Mouse (Mus musculus) forebrain, embryonic 11.5 days (tissue): ENCODE measurements around the gene Map3k4. TPM values are rescaled to one million over a fixed set of nuclear protein-coding genes. Genes with fewer than 3 reads are reported as not detected.
"Not testable (repeated sequence)": the region's sequence is repeated elsewhere in the genome, so short reads cannot be mapped to it uniquely, and the experiment has no call there.

ENCODE experiments used
- ATAC-seq: fragments of 200-750 bp; cut with Nextera tagmentation; replicated peaks from 2 replicates; pipeline ENCODE4 v1.8.0; 2017; ENCODE audit warnings: moderate TSS enrichment; ENCODE audit not compliant: low FRiP score
- DNase-seq: peaks from one replicate; pipeline ENCODE4 v3.0.0-alpha.2; 2017; ENCODE audit warnings: low spot score
- H3K27ac ChIP-seq: fragments of 300-500 bp; sonication (generic); 2 replicates; pipeline ENCODE4 v1.5.1; 2014; ENCODE audit warnings: low read depth, low read length
- H3K27me3 ChIP-seq: fragments of 300-500 bp; sonication (generic); 2 replicates; pipeline ENCODE4 v1.6.1; 2014; ENCODE audit warnings: mild to moderate bottlenecking, low read length, mixed read lengths; ENCODE audit not compliant: control insufficient read depth, insufficient read depth
- H3K36me3 ChIP-seq: fragments of 300-500 bp; sonication (generic); 2 replicates; pipeline ENCODE4 v1.6.1; 2014; ENCODE audit warnings: mild to moderate bottlenecking, low read length, moderate library complexity, mixed read lengths; ENCODE audit not compliant: control insufficient read depth, insufficient read depth
- H3K4me1 ChIP-seq: fragments of 300-500 bp; sonication (generic); replicated peaks from 2 replicates; pipeline ENCODE4 v1.6.1; 2014; ENCODE audit warnings: low read length, mixed read lengths; ENCODE audit not compliant: control insufficient read depth, insufficient read depth
- H3K4me2 ChIP-seq: fragments of 300-500 bp; sonication (generic); 2 replicates; pipeline ENCODE4 v1.6.1; 2014; ENCODE audit warnings: low read depth, mild to moderate bottlenecking, low read length, moderate library complexity, mixed read lengths; ENCODE audit not compliant: severe bottlenecking
- H3K4me3 ChIP-seq: fragments of 300-500 bp; sonication (generic); 2 replicates; pipeline ENCODE4 v1.5.1; 2014; ENCODE audit warnings: low read depth, low read length
- H3K9ac ChIP-seq: fragments of 300-500 bp; sonication (generic); 2 replicates; pipeline ENCODE4 v1.6.1; 2014; ENCODE audit warnings: low read length
- H3K9me3 ChIP-seq: fragments of 300-500 bp; sonication (generic); 2 replicates; pipeline ENCODE4 v1.6.1; 2016; ENCODE audit warnings: low read length, mixed read lengths; ENCODE audit not compliant: control insufficient read depth
- WGBS: fragments of 180-500 bp; shearing (Covaris S2); extraction: QIAGEN DNeasy Blood & Tissue Kit; methylation state at CpG from one replicate; pipeline ENCODE4 v1.1.7; 2014; 5-methylcytosine and 5-hydroxymethylcytosine counted together
- polyA plus RNA-seq: library from polyadenylated mRNA; unstranded; fragments of >200 nt; fragmentation: Nextera tagmentation; extraction: Ambion mirVana; gene quantifications from 2 replicates; pipeline ENCODE4 v1.2.1, GENCODE M21; 2014

Gene Map3k4
- polyA plus RNA-seq, 1 experiment from 2014 or later: 49.5 TPM

- ATAC-seq (no peak), DNase-seq (no peak)
- Histone ChIP-seq H3K27ac (no peak overlapping the region), H3K4me2 (no peak overlapping the region), H3K4me1 (no peaks in the 10 kb centered on the region), H3K9me3 (no peaks in the 10 kb centered on the region), H3K36me3 (no peaks in the 10 kb centered on the region), H3K4me3 (no peak overlapping the region), H3K9ac (no peak overlapping the region), H3K27me3 (no peaks in the 10 kb centered on the region)
- WGBS: 89% methylated on average over 7 of the region's 7 CpGs
Observed at GRCm38 (mm10) chr17:12299371-12299770, 19.2 kb downstream of the Map3k4 start.

DNA sequence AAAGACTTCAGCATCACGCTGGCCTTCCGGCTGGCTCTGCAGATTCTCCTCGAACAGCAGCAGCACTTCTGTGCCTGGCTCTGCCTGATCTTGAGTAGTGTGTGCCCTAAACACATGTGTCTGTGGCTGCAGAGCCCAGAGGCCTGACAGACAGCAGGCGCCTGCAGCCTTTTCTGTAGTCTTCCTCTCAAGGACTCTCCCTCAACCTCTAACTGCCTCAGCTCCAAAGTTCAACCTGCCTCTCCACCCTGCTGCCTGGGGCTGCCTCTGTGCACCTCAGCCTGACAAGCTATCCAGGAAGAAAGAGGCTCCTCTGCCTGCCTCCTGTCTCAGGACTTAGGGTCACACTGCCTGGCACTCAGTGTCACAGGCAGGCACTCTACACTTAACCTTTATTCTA lies 20.6 kb downstream of the Map3k4 start:
- Histone ChIP-seq H3K4me1 (no peaks in the 10 kb centered on the region), H3K4me3 (no peak overlapping the region), H3K4me2 (no peak overlapping the region), H3K27ac (no peak overlapping the region), H3K27me3 (no peaks in the 10 kb centered on the region), H3K36me3 (no peaks in the 10 kb centered on the region), H3K9ac (no peak overlapping the region), H3K9me3 (no peaks in the 10 kb centered on the region)
- DNase-seq: no peak
- WGBS: 83% methylated on average over 4 of the region's 4 CpGs
- no peak for ATAC-seq

DNA sequence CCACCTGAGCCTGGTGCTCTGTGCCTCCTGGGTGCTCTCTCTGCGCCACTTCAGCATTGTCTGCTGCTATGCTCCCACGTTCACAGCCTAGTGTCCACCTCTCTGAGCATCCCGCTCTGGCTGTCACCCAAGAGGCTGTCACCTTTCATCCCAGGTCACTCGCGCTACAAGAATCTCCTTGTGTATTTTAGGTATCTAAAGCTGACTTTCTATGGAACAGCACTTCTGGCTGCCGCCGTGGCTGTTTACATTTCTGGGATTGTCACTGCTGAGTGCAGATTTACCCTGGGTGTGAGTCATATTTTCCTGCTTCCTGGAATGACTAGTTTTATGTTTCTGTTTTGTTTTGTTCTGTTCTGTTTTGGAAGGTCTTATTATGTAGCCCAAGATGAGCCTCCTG lies 21.3 kb downstream of the Map3k4 start:
- 93% methylated on average over 7 of the region's 7 CpGs for WGBS
- Histone ChIP-seq H3K4me2 (no peak overlapping the region), H3K27ac (no peak overlapping the region), H3K36me3 (no peaks in the 10 kb centered on the region), H3K4me1 (no peaks in the 10 kb centered on the region), H3K9me3 (no peaks in the 10 kb centered on the region), H3K27me3 (no peaks in the 10 kb centered on the region), H3K9ac (no peak overlapping the region), H3K4me3 (no peak overlapping the region)
- DNase-seq (no peak), ATAC-seq (no peak)

- H3K27me3 ChIP-seq, H3K36me3 ChIP-seq, ATAC-seq, H3K9me3 ChIP-seq, H3K4me1 ChIP-seq, H3K4me3 ChIP-seq, H3K27ac ChIP-seq, H3K9ac ChIP-seq, H3K4me2 ChIP-seq: not testable (repeated sequence)
- WGBS: 92% methylated on average over 5 of the region's 5 CpGs
- peak; percentile 29 for DNase-seq
Observed at GRCm38 (mm10) chr17:12295926-12296325, 22.7 kb downstream of the Map3k4 start.

DNA sequence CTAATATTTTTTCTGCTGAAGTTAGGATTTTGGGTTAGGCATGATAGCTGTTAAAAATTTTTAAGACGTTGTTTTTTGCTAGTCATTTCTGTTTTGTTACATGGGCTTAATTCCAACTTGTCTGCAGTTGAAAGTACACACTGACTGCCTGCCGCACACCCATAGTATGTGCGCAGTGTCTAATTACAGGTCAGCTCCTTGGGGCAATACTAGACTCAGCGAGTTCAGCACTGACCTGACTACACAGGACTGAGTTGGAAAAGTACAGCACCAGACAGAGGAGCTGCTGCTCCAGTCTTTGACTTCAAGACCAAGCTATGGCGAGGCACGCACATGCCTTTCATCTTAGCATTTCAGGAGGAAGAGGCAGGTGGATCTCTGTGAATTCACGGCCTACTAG lies 24.2 kb downstream of the Map3k4 start:
- Histone ChIP-seq H3K4me1 (no peaks in the 10 kb centered on the region; the same call in 1 of the 2 replicates), H3K4me3 (no peak overlapping the region), H3K9ac (no peak overlapping the region), H3K9me3 (no peaks in the 10 kb centered on the region), H3K27ac (no peak overlapping the region), H3K27me3 (no peaks in the 10 kb centered on the region), H3K4me2 (no peak overlapping the region), H3K36me3 (no peaks in the 10 kb centered on the region)
- DNase-seq (no peak), ATAC-seq (no peak)
- WGBS: 90% methylated on average over 7 of the region's 7 CpGs

DNA sequence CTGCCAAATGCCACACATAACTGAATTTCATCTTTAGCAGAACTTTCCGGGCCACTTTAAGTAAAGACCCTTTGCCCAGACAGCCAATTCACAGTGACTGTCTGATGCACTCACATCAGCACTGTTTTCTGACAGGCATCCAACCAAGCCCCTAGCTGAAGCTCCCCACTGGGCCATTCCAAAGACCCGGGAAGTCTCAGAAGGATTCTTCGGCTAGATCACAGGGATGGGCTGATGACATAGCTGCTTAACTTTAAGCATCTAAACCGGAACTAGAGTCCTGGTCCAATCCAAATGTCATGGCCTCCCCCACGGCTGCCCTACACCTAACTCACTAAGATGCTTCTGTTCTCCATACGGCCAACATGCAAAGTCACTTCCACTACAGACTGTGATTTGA lies 25.0 kb downstream of the Map3k4 start:
- no peak for ATAC-seq
- Histone ChIP-seq H3K4me3 (no peak overlapping the region), H3K36me3 (no peaks in the 10 kb centered on the region)

DNA sequence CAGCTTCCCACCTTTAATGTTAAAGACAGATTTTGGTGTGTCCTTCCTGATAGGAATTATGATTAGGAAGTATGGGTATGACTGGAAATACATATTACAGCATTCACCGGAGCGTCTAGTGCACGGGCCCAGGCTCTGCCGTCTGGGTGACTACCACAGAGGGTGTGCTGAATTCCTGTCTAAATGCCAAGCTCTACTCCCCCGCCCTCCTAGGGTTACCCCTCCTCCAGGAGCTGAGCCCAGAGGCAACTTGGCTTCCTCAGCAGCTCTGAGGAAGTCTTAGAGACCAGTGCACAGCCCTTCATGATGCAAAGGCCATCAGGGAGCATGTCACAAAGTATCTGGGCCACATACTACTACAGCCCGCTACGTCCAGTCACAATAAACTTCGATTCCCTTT lies 25.7 kb downstream of the Map3k4 start:
- Histone ChIP-seq H3K4me3 (no peak overlapping the region), H3K36me3 (no peaks in the 10 kb centered on the region), H3K9ac (no peak overlapping the region), H3K9me3 (no peaks in the 10 kb centered on the region), H3K4me2 (no peak overlapping the region), H3K4me1 (no peaks in the 10 kb centered on the region; the same call in 1 of the 2 replicates), H3K27me3 (no peaks in the 10 kb centered on the region), H3K27ac (no peak overlapping the region)
- ATAC-seq: no peak
- WGBS: 93% methylated on average over 8 of the region's 8 CpGs
- no peak for DNase-seq

More for the DNA sequence above, 25.0 kb downstream of the Map3k4 start:
- 82% methylated on average over 6 of the region's 6 CpGs for WGBS
- H3K27me3 ChIP-seq: no peaks in the 10 kb centered on the region
- no peak for DNase-seq
- no peak overlapping the region for H3K4me2 ChIP-seq
- no peaks in the 10 kb centered on the region; the same call in 1 of the 2 replicates for H3K4me1 ChIP-seq
- H3K9me3 ChIP-seq: no peaks in the 10 kb centered on the region
- H3K27ac ChIP-seq: no peak overlapping the region
- no peak overlapping the region for H3K9ac ChIP-seq

DNA sequence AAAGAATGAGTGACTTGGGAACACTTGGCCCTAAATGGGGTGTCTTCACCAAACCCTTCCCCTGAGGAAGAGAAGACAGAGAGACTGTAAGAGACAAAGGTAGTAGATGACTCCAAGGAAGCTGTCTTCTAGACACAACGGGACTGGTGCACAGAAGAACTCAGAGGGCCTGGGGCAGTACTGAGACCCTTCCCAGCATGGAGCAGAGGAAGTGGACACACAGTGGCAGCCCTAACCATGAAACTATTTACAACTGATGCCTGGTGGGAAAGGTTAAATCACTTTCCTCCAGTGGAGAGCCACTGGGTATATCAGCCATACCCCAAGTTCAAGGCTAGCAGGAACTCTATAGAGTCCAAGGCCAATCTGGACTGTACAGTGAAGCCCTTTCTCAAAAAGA lies 26.2 kb downstream of the Map3k4 start:
- Histone ChIP-seq H3K36me3 (no peaks in the 10 kb centered on the region), H3K4me2 (no peak overlapping the region), H3K27me3 (no peaks in the 10 kb centered on the region), H3K9ac (no peak overlapping the region), H3K4me1 (no peaks in the 10 kb centered on the region; the same call in 1 of the 2 replicates), H3K4me3 (no peak overlapping the region), H3K27ac (no peak overlapping the region), H3K9me3 (no peaks in the 10 kb centered on the region)
- ATAC-seq (no peak), DNase-seq (no peak)
- WGBS: 91% methylated on average over 1 of the region's 1 CpGs

DNA sequence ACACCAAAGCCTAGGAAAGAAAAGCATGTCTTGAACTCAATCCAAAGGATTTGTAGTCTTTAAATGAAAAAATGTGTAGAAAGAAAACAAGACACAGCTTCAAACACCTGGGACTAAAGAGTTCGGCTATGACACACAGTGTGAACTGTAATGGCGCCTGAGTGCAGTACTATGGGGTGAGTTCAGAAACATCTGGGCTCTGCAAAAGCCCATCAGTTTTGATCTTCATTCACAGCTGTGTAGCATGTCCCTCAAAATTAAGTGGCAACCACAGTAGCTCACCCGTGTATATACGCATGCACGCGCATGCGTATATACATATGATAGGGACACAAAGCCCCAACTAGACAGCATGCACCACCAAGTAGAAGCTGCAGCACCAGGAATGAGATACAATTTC lies 27.4 kb downstream of the Map3k4 start:
- H3K9me3 ChIP-seq: no peaks in the 10 kb centered on the region
- no peaks in the 10 kb centered on the region; the same call in 1 of the 2 replicates for H3K4me1 ChIP-seq
- ATAC-seq (no peak), DNase-seq (no peak)
- 92% methylated on average over 7 of the region's 7 CpGs for WGBS
- H3K27ac ChIP-seq: no peak overlapping the region
- H3K9ac ChIP-seq: no peak overlapping the region
- no peak overlapping the region for H3K4me3 ChIP-seq
- no peaks in the 10 kb centered on the region for H3K27me3 ChIP-seq
- H3K4me2 ChIP-seq: no peak overlapping the region
- no peaks in the 10 kb centered on the region for H3K36me3 ChIP-seq
